Mouse (Mus musculus) monocyte, adult 5-6 weeks (primary cell): ENCODE measurements around the gene Proz. TPM values are rescaled to one million over a fixed set of nuclear protein-coding genes. Genes with fewer than 3 reads are reported as not detected.
A peak's percentile ranks its signal among the peaks of the same experiment; 100 is the strongest.

Experiments used
- ATAC-seq: fragments of 153-309, 156-312 bp; replicated peaks from 2 replicates; pipeline ENCODE4 v1.8.0; 2017; ENCODE audit warnings: mild to moderate bottlenecking; ENCODE audit not compliant: low TSS enrichment, insufficient number of reproducible peaks, severe bottlenecking, poor library complexity, low FRiP score
- total RNA-seq: library from RNA; stranded (forward); fragments of 200-1000, 200-491, 200-594 nt; gene quantifications from 3 replicates; pipeline ENCODE4 v1.2.3, GENCODE M21; 2017

Gene Proz
- total RNA-seq, 1 experiment from 2014 or later: not detected

DNA sequence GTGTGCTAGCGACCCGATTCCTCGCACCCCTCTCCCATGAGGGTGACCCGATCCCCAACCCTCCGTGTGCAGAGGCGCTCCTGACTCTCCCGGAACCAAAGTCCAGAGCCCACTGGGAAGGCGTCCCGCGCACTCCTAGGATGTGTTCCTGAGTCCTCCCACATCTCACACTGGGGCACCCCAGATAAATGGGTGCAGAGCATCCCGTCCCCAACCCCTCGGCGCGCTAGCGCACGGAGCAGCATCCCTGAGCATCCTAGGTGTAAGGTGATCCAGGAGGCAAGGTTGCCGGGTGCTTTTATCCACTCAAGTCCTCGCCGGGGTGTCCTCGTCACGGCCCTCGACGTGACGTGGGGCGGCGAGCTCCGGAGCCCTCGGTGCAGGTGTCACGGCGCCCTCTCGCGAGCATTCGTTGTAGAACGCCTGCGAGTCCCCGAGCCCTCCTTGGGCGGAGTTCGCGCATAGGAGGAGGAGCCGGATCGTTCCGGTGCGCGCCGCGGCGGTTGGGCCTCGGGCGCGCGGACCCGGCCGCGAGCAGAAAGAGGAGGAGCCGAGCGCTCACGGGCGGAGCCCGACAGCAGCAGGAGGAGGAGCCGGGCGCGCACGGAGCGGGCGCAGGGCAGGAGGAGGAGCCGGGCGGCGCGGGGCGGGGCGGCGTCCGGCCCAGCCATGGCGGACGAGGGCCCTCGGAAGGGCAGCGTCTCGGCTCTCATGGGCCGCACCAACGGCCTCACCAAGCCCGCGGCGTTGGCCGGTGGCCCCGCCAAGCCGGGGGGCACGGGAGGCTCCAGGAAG, 44.6 kb downstream of the Proz start, which contains the start of the genes Pcid2 and Cul4a:
TSS of gene Pcid2 (minus strand) at position 373 of the 795 bp plus-strand sequence.
TSS of gene Cul4a (plus strand) at position 535 of the 795 bp plus-strand sequence.
- peak; percentile 89 for ATAC-seq

DNA sequence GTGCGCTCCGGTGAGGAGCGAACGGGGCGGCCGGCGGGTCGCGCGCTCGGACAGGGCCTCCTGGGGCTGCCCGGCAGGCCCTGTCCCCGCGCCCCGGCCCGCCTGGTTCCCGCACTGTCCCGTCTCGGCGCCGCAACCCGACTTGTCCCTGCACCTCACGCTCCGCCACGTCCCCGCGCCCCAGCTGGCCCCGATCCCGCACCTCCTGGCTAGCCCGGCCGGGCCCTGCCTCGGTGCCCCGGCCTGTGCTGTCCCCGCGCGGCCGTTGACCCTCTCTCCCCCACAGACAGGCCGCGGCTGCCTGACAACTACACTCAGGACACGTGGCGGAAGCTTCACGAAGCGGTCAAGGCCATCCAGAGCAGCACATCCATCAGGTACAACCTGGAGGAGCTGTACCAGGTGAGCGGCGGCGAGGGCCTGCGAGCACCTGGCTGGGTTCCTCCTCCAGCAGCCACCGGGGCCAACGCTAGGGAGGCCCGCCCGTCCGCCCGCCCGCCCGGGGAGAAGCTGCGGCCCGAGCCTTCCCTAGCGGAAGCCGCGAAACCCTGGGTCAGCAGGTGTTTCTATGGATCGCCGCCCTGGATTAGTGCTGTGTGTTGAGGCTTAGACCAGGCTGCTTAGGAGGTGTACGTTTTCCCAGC, 45.3 kb downstream of the Proz start:
- no peak for ATAC-seq

DNA sequence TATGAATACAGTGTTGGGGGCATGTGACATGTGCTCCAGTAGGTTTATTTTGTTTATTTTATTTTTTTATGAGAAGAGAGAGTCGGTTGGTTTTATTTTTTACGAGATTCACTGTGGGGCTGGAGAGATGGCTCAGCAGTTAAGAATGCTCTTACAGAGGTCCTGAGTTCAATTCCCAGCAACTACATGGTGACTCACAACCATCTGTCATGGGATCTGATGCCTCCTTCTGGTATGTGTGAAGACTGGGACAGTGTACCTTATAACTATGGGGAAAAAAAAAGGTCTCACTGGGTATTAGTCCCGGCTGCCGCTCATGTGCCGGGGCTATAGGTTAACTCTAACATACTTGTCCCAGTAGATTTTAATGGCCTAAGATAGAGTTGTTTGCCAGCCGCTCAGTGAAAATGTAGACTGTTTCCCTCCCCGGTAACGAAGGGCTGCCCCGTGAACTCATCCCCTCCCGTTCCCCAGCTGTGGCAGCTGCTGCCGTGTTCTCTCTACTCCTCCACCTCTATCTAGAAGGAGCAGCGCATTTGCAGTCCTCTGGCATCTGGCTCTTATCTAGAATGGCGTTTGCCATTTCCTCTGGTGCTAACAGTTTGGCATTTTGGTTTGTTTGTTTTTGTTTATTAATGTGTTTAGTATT, 47.4 kb downstream of the Proz start:
- ATAC-seq: no peak

DNA sequence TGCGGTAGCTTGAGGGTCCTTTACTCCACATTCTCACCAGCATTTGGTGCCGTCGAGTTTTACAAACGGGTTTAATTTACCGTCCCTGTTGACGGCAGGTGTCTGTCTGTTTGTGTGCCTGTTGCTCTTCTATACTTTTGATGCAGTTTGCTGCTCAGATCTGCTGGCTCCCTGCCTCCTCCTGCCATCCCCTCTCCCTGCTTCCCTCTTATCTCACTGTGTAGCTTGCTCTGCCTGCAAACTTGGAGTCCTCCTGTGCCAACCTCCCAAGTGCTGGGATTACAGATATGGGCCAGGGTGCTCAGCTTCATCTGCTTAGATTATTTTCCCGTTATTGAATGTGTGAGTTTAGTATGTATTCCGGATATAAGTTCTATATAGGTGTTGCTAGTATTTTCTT, 48.3 kb downstream of the Proz start:
- no peak for ATAC-seq

DNA sequence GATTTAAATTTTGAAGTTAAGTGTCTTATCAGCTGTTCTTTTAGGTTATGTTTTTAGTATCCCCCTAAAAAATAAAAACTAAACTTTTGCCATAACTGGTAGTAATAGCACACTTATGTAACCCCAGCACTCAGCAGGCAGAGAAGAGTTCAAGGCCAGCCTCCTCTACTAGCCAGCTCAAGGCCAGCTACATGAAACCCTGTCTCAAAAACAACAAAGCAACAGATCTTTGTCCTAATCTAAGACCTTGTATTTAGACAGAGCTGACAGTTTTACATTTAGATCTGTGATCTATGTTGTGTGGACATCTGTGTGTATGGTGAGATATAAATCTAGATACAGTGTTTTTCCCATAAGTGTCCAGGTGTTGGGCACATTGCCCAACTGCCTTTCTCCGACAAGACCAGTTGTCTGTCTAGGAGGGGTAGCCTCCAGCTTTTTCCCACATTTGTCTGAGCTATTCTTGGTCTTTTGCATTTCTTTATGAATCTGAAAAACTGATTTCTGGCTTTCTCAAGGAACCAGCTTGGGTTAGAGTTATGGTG, 48.8 kb downstream of the Proz start:
- no peak for ATAC-seq

DNA sequence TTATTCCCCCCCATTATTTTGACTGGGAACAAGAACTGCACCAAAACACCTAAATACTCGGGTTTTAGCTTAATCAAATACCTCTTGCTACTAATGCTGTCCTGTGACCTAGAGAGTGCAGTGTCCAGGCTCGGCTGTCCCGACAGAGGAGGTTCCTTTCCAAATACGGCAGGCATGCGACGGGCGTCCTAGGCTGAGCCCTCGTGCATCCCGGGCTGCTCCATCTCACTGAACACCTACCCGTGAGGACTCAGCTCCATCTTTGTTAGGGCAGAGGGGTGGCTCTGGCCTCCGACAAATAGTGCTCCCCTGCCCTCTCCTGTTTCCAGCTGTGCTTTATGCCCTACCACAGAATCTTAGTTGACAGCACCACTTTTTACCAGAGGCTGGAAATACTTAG, 51.2 kb downstream of the Proz start:
- ATAC-seq: no peak

DNA sequence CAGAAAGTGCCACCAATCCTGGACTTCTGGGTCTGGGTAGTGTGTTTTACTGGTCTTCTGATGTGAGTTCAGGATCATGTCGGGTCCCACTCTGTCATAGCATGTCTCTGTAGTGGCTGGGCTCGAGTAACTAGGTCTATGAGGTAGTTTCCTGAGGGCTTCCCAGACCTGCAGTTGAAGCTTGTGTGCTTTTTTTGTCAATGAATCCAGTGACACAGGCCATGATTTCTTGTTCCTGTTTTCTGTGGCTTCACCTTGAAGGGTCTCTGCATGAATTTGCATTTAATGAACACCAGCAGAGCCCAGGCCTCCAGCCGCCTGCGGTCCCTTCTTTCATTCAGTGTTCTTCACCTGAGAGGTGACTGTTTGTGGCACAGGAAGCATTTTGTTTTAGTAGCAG, 52.5 kb downstream of the Proz start:
- no peak for ATAC-seq

DNA sequence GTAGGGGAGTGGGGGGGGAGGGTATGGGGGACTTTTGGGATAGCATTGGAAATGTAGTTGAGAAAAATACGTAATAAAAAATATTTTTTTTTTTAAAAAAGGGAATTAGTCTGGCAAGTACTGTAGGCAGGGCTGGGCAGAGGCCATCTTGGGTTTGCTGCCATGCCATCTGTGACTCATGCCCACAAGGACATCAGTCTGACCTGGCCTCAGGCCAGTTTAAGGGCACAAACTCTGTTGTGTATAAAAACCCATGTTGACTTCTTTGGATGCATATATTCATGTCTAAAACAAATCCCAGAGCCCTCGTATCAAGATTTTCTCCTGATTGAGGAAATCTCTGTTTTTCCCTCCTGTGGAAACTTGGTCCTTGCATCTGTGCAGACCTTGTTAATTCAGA, 56.4 kb downstream of the Proz start:
- no peak for ATAC-seq

DNA sequence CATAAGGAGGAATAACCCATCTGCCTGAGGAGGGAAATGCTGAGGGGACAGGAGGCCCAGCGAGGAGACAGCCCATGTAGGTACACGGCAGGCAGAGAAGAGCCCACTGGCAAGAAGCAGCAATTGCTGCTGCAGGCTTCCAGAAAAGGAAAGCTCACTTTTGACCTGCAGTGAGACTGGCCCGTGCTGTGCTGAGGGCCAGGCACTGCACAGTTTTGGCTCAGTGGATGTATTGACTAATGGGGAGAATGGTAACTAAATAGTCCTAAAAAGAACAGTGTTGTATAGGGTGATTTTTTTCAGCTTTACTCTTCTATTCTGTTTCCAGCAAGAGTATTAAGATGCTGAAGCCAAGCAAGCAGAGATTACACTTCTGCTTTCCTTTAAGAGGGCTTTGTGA, 57.8 kb downstream of the Proz start:
- ATAC-seq: no peak

DNA sequence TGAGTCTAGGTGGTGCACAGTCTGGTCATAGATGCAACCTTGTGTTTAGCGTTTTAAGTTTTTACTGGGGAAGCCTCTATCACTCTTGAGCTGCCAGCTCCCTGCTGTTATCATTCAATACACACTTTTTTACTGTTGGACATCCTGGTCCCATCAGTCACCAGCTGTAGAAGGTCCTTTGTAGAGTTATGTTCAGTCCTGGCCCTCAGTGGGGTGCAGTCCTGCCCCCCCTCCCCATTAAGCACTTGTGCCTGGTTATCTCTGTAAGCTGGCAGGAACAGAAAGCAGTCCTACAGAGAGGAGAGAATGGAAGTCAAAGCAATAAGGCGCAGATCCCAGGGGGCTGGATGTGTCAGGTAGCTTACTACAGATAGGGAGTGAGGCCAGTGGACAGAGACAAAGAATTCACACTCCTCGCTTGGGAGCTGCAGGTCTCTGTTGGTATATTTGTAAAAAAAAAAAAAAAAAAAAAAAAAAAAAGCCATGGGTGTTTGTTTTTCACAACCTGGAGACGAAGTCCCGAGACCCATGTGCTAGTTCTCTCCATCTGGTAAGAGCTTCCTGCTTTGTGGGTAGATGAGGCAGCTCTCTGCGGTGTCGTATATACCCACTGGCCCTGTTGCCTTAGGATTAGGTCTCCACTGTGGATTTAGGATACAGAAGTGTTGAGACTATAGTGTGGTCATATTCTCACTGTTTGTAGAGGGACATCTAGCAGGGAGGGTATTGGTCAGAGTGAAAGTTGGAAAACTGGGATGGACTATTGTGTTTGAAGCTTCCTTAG, 60.4 kb downstream of the Proz start:
- no peak for ATAC-seq

DNA sequence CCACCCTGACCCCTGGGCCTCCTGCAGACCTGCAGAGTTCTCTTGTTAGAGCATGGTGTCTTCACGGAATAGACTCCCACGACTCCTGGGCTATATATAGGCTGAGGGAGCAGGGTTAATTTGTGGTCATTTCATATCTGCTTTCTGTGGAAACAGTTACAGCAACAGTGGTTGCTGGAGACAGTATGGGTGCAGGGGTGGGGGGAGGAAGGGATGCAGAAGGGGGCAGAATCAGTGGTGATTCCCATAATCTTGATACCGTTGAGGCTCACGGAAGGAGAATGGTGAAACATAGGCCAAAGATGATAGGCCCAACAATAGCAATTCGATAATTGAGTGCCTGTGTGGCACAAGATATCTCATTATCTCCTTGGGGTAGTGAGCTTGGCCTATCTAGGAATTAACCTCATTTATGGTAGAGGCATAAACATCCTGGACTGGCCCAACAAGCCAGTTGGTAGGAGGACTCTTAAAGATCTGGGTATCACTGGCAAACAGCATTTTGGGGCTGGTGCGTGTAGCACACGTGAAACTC, 62.2 kb downstream of the Proz start:
- ATAC-seq: no peak

DNA sequence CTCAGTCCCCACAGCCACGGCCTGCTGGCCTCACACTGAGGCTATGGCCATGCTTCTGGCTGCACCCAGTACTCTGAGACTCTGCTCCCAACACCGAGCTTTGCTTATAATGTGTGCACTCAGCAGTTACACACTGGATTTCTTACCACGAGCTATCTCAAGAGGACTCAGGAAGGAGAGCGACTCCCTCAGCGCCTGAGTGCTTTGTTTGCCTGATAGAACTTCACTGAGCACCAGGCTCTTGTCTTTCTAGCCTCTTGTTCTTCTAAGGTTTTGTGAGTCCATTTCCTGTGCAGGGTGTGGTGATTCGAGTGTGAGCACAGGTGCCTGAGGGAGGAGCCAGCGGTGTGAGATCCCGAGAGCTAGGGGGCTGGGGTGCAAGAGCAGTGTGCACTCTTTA, 64.2 kb downstream of the Proz start:
- ATAC-seq: no peak

Other genes with a start within 250 kb of the Proz start
- 3.3 to 9.0 TPM (median 5.8 TPM) in 3 replicates for gene Mcf2l, start 187.1 kb upstream of the Proz start, total RNA-seq
- 0.85 TPM in 1 of 3 replicates, not detected in the others for gene F7, start 34.9 kb upstream of the Proz start, total RNA-seq
- gene F10, start 23.6 kb upstream of the Proz start, total RNA-seq: 39.9 to 65.1 TPM (median 44.8 TPM) in 3 replicates
- 20.6 to 37.0 TPM (median 28.1 TPM) in 3 replicates for gene Pcid2, start 44.5 kb downstream of the Proz start, total RNA-seq
- 46.1 to 54.5 TPM (median 48.9 TPM) in 3 replicates for gene Cul4a, start 44.7 kb downstream of the Proz start, total RNA-seq
- gene Lamp1, start 98.2 kb downstream of the Proz start, total RNA-seq: 344 to 634 TPM (median 510 TPM) in 3 replicates
- 0.57 to 0.85 TPM in 2 of 3 replicates, not detected in the other for gene Grtp1, start 139.7 kb downstream of the Proz start, total RNA-seq
- gene Adprhl1, start 193.2 kb downstream of the Proz start, total RNA-seq: not detected in 3 replicates
- gene Dcun1d2, start 227.2 kb downstream of the Proz start, total RNA-seq: 13.0 to 26.2 TPM (median 21.2 TPM) in 3 replicates
- gene Tmco3, start 227.3 kb downstream of the Proz start, total RNA-seq: 9.7 to 19.3 TPM (median 12.1 TPM) in 3 replicates